Mouse (Mus musculus) ES-E14 (cell line): ENCODE results near the gene Esf1. TPM values are rescaled to one million over a fixed set of nuclear protein-coding genes. Genes with fewer than 3 reads are reported as not detected.
"Not testable (repeated sequence)": the region's sequence is repeated elsewhere in the genome, so short reads cannot be mapped to it uniquely, and the experiment has no call there.

Source experiments
- DNase-seq: peaks from one replicate; pipeline ENCODE4 v3.0.0-alpha.2; 2013; ENCODE audit warnings: low read depth, low spot score
- H3K27ac ChIP-seq: 2 replicates; pipeline ENCODE4 v1.5.1; 2012; ENCODE audit warnings: low read depth, mild to moderate bottlenecking, low read length, moderate library complexity, mixed read lengths; ENCODE audit not compliant: poor library complexity, insufficient read depth, severe bottlenecking
- H3K36me3 ChIP-seq: 2 replicates; pipeline ENCODE4 v1.6.1; 2012; ENCODE audit warnings: mild to moderate bottlenecking, low read length, moderate library complexity, mixed read lengths; ENCODE audit not compliant: control insufficient read depth, poor library complexity, insufficient read depth, severe bottlenecking
- H3K4me1 ChIP-seq, 2 experiments: fragments of 150-350 bp in 1 of 2; sonication (generic) in 1 of 2; 2 replicates each; pipeline ENCODE4 v1.6.1; 2012; ENCODE audit warnings: low read length in 2 of 2, mild to moderate bottlenecking in 1 of 2, mixed read lengths in 1 of 2; ENCODE audit not compliant: control insufficient read depth in 2 of 2, insufficient read depth in 2 of 2, poor library complexity in 1 of 2
- H3K4me3 ChIP-seq, 2 experiments: fragments of 150-350 bp in 1 of 2; sonication (generic) in 1 of 2; 2 replicates each; pipeline ENCODE4 v1.5.1; 2012; ENCODE audit warnings: low read length in 2 of 2, low read depth in 1 of 2, mild to moderate bottlenecking in 1 of 2, mixed read lengths in 1 of 2; ENCODE audit not compliant: insufficient read depth in 1 of 2, poor library complexity in 1 of 2, severe bottlenecking in 1 of 2
- H3K9ac ChIP-seq: 2 replicates; pipeline ENCODE4 v1.6.1; 2012; ENCODE audit warnings: low read depth, mild to moderate bottlenecking, low read length, mixed read lengths; ENCODE audit not compliant: poor library complexity, insufficient read depth, severe bottlenecking
- H3K9me3 ChIP-seq: fragments of 150-350 bp; sonication (generic); 2 replicates; pipeline ENCODE4 v1.6.1; 2012; ENCODE audit warnings: low read depth, mild to moderate bottlenecking, low read length; ENCODE audit not compliant: control insufficient read depth, insufficient read depth
- CHD2 ChIP-seq: IDR thresholded peaks from 2 replicates; pipeline ENCODE4 v1.6.1; 2014; ENCODE audit warnings: mild to moderate bottlenecking, low read depth, low read length, inconsistent platforms
- HCFC1 ChIP-seq: IDR thresholded peaks from 2 replicates; pipeline ENCODE4 v1.6.1; 2012; ENCODE audit warnings: low read length, inconsistent platforms, borderline replicate concordance; ENCODE audit not compliant: insufficient read depth
- MAFK ChIP-seq: IDR thresholded peaks from 2 replicates; pipeline ENCODE4 v1.6.1; 2014; ENCODE audit warnings: mild to moderate bottlenecking, low read depth, low read length, inconsistent platforms; ENCODE audit not compliant: insufficient read depth
- ZC3H11A ChIP-seq: IDR thresholded peaks from 2 replicates; pipeline ENCODE4 v1.6.1; 2012; ENCODE audit warnings: low read depth, mild to moderate bottlenecking, inconsistent platforms, low read length, borderline replicate concordance
- ZNF384 ChIP-seq: IDR thresholded peaks from 2 replicates; pipeline ENCODE4 v1.6.1; 2012; ENCODE audit warnings: low read depth, low read length, inconsistent platforms
- in situ Hi-C, 2 experiments: fragments of 600-800 bp; cut with MboI; formaldehyde crosslinking; loops; one replicate each; pipeline ENCODE4 v1.15.1; 2025; ENCODE audit warnings: low sequenced_read_pairs in 2 of 2, inconsistent platforms in 1 of 2; ENCODE audit not compliant: unreplicated experiment in 2 of 2
- total RNA-seq: library from RNA; depleted of rRNA; stranded (reverse); fragments of 300-350 nt; gene quantifications from 2 replicates; pipeline ENCODE4 v1.2.3, GENCODE M21; 2012

Esf1 gene
- total RNA-seq, 1 experiment, result 41.9 TPM

DNA sequence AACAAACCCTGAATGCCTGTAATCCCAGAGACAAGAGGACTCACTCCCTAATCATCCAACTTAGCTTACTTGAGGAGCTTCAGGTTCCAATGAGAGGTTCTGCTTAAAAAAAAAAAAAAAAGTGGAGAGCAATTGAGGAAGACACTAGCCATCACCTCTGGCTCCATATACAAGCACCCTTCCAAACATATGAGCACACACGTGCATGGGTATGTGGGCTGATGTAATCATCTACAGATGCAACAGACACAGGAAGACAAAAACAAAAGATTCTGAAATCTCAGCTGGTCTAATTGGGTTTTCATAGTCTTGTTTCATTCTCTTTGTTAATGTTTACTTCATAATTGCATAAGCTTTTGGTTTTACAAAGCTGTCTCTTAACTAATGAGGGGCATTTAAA lies 1.3 kb downstream of the Esf1 start:
- Histone ChIP-seq H3K4me1 (0 out of 4 replicates have a peak, but pooled peaks cover 0 to 2% of the 10 kb centered on the region in 2 experiments), H3K36me3 (no peaks in the 10 kb centered on the region), H3K9me3 (no peaks in the 10 kb centered on the region), H3K27ac (no peak overlapping the region), H3K4me3 (peak overlapping the region in 1 of 2 experiments; percentile 99; a peak in 2 of 4 replicates), H3K9ac (no peak overlapping the region)
- DNase-seq, result no peak
- in situ Hi-C loops, result no loop called here
- TF ChIP-seq ZNF384, result no peak
- TF ChIP-seq MAFK, result no peak
- no peak for TF ChIP-seq ZC3H11A
- no peak for TF ChIP-seq HCFC1
- no peak for TF ChIP-seq CHD2

DNA sequence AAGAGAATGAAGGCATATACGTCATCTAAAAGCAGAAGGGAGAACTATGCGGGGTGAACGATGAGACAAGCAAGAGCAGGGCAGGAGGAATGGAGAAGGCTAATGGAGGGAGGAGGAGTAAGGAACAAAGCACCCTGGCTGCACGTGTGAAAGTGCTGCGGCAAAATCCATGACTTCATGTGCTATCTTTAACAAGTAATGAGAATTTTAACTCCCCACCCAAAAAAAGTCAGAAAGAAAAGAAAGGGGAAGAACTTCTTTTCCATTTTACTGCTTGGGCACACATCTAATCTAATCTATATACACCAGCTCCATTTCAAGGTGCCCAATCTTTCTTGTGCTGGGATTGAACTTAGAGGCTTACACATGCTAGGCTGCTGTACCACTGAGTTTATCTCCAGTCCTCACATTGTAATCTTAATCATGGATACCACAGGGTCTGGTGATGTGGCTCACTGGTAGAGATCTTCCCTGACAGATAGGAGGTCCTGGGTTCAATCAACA lies 7.0 kb downstream of the Esf1 start:
- Histone ChIP-seq H3K36me3 (no peaks in the 10 kb centered on the region; the same call in 1 of the 2 replicates), H3K4me1 (no peaks in the 10 kb centered on the region), H3K9ac (no peak overlapping the region), H3K4me3 (no peak overlapping the region), H3K27ac (no peak overlapping the region), H3K9me3 (no peaks in the 10 kb centered on the region)
- TF ChIP-seq ZNF384 (no peak), CHD2 (no peak), MAFK (no peak), HCFC1 (no peak), ZC3H11A (no peak)
- DNase-seq, result no peak
- in situ Hi-C loops, result no loop called here

DNA sequence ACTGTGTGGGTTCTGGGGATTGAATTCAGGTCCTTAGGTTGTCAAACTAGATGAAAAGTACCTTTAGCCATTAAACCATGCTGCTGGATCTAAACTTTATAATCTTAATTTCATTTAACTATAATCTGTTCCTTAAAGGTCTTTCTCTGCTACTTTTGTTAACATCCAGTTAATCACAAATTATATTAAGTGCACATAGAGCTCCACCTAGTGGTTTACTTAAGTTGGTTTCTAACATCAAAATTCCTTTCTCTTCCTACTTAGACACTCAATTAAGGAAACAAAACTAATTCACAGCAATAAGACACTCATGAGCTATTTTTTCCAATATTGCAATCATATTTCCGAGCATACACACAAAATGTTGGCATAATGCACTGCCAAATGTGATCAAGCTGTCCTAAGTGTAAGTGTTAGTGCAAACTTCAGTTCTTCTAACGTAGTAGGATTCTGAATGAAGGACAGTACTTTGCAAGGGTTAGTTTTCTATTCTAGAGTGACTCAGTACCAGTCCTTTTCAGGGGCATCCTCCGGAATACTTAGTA lies 11.1 kb downstream of the Esf1 start:
- TF ChIP-seq MAFK, result no peak
- in situ Hi-C loops, result no loop called here
- no peak overlapping the region for H3K27ac ChIP-seq
- H3K36me3 ChIP-seq, result peaks cover 2% of the 10 kb centered on the region; the same call in 1 of the 2 replicates
- DNase-seq, result peak; percentile 19
- H3K4me3 ChIP-seq, result no peak overlapping the region
- H3K9me3 ChIP-seq, result no peaks in the 10 kb centered on the region
- H3K9ac ChIP-seq, result no peak overlapping the region
- H3K4me1 ChIP-seq, result no peaks in the 10 kb centered on the region

DNA sequence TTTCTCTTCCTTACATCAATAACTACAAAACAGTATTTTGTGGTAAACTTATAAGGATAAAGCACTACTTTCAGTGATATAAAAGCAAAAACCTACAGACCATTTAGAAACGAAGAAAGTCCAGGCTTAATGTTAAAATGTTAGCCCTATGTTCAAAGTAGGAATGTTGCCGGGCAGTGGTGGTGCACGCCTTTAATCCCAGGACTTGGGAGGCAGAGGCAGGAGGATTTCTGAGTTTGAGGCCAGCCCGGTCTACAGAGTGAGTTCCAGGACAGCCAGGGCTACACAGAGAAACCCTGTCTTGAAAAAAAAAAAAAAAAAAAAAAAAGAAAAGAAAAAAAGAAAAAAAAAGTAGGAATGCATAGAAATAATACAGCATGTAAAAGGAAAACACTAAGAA lies 18.6 kb downstream of the Esf1 start, which contains the start of gene Gm17374:
Gene Gm17374, plus strand, starts transcription at position 301 of the 400 bp plus-strand sequence.
- H3K4me1 ChIP-seq, H3K4me3 ChIP-seq, in situ Hi-C loops, H3K27ac ChIP-seq, H3K9ac ChIP-seq, H3K36me3 ChIP-seq, H3K9me3 ChIP-seq, DNase-seq: not testable (repeated sequence)

DNA sequence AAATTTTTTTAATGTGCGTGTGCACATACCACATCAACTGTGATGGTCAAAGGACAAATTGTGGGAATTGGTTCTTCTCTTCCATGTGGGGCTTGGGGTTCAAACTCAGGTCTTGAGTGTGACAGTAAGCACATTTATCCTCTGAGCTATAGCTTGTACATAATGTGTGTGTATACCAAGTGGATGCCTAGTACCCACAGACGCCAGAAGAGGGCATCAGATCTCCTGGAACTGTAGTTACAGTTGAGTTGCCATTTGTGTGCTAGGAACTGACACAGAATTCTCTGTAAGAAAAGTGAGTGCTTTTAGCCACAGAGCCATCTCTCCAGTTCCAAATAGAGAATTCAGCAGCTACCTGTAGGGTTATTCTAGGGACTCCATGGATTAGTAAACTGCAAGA lies 44.8 kb downstream of the Esf1 start:
- Histone ChIP-seq H3K36me3 (peaks cover 18% of the 10 kb centered on the region), H3K27ac (no peak overlapping the region), H3K4me1 (no peaks in the 10 kb centered on the region), H3K9ac (no peak overlapping the region), H3K9me3 (no peaks in the 10 kb centered on the region), H3K4me3 (no peak overlapping the region)
- peak; percentile 25 for DNase-seq
- no peak for TF ChIP-seq HCFC1
- TF ChIP-seq ZC3H11A, result 0 out of 2 replicates have a peak, but pooled peaks have one; percentile 3
- in situ Hi-C loops, result no loop called here
